Mouse (Mus musculus): ENCODE data around the gene Rtkn2.

DNA sequence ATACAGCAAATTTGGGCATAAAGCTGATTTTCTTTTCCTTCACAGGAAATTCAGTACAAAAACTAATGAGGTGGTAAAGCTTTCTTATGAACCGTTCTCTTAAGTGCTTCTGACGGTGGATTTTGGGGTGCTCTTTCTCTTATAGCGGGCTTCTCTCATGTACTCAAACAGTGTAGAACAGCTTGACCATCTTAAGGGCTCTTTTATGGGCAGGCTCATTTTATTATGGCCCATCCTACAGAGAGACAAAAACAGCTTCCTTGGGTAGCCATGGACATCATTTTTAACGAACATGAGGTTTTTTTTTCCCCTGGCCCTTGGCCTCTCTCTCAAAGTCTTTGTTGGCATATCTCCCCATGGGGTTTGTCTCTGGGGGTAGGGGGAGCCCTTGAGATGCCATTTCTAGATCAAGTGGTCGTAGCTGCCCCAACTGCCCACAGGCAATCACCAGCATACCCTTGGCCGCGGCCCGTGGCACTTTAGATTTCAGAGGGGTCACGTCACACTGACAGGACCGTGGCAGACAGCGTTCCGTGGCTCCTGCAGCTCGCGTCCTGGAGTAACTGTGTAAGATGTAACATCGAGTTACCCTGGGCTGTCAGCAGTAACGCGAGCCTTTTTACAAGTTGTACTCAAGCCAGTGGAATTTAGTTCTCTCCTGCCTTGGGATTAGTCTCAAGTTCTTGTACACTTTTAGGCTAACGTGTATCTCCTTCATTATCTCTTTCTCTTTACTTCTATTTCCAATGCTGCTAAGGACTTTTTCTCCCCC lies 24.5 kb downstream of the Rtkn2 start:
- TF ChIP-seq CTCF (conservative IDR thresholded peaks at IDR 0.05; ENCODE audit: insufficient read depth, insufficient read length, low read depth, low read length) (no peak), POLR2A (IDR thresholded peaks at IDR 0.05; ENCODE audit: low read depth, low read length) (no peak)

All from kidney, adult 2 months (tissue).